Mouse (Mus musculus) brain, adult 2 months (tissue): ENCODE measurements around the gene Sec16b.
A peak's percentile ranks its signal among the peaks of the same experiment; 100 is the strongest.

Source experiments
- DNase-seq: peaks from one replicate; pipeline ENCODE4 v3.0.0; 2011; ENCODE audit warnings: low read depth, low spot score

The Sec16b gene

GRCm38 (mm10) chr1:157506522-157506921 lies at the start of gene Sec16b:
Gene Sec16b (plus strand): TSS chr1:157506728.
- peak; percentile 65 for DNase-seq

DNA sequence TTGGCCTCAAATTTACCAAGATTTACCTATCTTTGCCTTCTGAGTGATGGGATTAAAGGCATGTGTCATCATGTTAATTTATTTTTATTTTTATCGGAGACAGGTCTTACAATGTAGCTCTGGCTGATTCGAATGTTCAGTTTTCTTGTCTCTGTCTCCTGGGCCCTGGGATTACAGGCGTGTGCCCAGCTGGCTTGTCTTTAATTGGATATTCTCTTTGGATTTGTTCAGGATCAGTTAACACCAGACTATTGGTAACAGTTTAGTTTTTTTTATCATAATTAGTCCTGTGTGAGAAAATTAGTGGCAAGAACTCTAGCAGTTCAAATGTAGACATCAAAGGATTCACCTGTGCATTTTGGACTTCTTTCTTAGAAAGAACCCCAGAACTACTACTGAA lies 48.7 kb upstream of the Sec16b start:
- DNase-seq = no peak

DNA sequence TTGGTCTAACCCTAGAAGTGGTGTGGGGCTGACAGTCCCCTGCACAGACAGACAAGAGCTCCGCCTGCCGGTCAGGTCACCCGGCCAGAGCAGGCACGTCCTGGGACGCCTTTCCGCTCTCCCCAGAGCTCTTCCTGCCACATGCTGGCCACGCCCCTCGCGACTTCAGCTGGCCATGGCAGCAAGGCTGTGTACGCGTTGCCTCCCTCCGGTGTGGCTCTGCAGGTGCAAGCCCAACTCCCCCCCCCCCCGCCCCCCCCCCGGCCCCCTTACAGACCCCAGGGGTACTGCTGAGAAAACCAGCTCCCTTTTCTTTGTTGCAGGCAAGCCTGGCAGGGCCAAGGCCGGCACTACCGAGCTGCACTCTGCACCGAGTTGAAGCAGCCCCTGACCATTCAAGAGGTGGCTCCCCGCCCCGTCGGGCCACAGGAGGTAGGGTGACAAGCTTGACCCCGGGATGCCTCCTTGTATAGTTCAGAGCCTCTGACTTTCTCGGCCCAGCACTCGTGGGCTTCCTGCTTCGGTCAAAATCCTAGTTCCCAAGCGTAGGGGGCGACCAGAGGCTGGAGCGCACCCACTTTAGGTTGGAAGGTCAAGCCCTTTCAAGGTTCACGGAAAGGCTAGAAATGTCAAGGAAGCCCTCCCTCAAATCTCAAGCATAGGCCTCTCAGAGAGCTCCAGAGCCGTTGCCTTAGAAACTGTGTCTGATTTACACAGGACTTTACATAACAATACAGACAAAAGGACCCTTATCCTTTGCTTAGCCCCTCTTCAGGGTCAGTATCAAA lies 47.9 kb upstream of the Sec16b start, which contains the start of gene Cryzl2:
Gene Cryzl2 (plus strand): TSS at position 157 of the 788 bp plus-strand sequence.
- DNase-seq = peak; percentile 69

DNA sequence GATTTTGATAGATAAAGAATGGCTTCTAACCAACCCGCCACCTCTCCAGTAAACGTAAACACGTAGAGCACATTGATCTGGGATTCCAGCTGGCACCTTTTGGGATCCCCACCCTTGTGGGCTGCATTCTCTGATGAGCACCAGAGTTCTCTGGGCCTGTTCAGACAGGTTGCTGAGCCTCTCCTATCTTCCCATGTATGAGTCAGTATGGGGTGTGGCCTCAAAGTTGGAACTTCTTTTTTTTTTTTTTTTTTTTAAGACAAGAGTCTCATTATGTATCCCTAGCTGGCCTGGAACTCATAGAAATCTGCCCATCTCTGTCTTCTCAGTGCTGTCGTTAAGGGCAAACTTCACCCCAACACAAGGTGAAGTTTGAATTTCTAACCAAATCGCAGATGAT lies 46.6 kb upstream of the Sec16b start:
- DNase-seq = no peak

DNA sequence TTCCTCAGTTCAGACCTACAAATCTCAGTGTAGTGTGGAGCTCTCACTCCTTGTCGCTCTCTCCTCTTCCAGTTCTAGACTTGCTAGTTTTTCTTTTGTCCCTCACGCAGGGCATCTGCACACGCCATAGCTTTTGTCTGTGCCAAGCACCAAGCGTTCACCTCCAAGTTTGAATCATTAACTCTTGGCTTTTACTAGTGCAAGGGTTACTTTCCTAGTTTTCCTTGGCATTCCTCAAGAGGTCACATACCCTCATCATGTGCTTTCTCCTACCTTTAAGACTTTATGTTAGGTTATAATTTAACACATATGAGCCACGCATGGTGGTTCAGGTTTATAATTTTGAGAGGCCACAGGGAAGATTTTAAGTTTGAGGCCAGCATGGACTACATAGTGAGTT lies 45.3 kb upstream of the Sec16b start:
- no peak for DNase-seq

DNA sequence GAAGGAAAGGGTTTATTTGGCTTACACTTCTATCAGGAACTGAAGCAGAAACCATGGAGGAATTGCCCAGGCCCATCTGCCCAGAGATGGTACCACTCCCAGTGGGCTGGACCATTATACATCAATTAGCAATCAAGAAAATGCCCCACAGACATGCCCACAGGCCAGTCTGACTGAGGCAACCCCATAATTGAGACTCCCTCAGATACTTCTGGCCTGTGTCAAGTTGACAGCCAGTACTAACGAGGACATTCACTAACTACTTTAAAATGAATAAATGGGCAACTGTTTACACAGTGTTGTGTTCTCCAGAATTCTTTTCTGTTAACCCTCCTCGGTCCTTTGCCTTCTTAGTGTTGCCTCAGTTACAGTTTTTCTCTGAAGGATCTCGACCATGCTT lies 44.2 kb upstream of the Sec16b start:
- no peak for DNase-seq

GRCm38 (mm10) chr1:157465194-157465593 lies 41.3 kb upstream of the Sec16b start:
- DNase-seq = no peak

GRCm38 (mm10) chr1:157467866-157468265 lies 38.7 kb upstream of the Sec16b start:
- peak; percentile 80 for DNase-seq

DNA sequence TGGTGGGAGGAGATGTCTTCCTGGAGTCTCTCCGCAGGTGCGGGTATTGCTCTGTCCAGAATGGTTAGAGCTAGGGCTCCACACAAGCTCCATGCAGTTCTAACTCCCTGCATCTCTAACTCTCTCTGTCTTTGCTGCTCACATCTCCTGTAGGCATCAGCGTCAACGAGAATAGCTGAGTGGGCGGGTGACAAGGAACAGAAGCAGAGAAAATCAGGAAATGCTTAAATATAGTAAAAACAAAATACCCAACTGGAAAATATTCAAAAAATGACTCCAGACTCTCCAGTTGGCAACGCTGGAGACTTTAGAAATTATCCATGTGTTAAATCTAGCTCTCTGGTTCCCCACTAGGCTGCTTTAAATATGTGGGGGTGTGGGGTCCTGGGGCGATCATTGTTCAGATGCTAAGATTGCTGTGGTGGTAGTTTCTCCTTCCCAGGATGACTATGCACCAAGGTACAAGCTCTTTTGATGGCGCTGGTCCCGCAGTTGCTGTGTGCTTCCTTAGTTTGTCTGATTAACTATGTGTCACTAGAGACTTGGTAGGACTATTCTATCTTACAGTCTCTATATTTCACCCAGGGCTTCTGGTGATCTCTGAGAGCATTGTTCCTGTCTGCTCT lies 35.7 kb upstream of the Sec16b start:
- DNase-seq = peak; percentile 91

DNA sequence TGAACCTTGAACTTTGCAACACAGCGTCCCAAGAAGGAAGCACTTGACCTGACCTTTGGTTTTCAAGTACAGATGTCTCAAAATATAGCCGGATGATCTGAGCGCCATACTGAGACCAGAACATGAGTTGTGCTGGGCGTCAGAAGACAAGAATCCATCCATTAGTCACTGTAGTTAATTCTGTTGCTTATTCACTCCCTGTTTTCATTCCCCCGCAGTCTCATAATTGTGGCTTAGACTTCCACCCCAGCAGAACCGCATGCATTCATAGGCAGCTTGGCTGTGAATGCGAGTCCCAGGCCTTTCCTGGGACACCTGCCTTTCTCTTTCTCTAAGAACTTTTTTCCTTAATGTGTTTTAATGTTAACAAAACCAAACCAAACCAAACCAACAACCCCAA lies 33.8 kb upstream of the Sec16b start:
- peak; percentile 71 for DNase-seq

DNA sequence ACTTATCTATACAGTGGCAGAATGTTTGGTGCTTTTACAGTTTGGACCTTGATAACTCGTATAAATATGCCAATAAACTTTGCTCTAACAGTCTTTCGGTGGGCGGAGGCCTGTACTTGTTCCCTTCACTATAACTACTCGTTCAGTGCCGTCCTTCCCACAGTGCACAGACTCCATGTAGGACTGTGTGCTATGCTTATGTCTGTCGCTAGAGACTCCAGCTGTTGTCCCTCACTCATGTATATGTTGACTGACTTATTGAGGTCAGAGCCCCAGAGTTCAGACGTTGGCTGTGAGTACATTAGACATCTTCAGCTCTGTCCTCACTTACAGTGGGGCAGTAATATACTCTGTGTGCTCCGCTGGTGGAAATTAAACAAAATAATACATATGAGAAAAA lies 31.7 kb upstream of the Sec16b start:
- DNase-seq = no peak

GRCm38 (mm10) chr1:157476231-157476630 lies 30.3 kb upstream of the Sec16b start:
- DNase-seq = peak; percentile 75

DNA sequence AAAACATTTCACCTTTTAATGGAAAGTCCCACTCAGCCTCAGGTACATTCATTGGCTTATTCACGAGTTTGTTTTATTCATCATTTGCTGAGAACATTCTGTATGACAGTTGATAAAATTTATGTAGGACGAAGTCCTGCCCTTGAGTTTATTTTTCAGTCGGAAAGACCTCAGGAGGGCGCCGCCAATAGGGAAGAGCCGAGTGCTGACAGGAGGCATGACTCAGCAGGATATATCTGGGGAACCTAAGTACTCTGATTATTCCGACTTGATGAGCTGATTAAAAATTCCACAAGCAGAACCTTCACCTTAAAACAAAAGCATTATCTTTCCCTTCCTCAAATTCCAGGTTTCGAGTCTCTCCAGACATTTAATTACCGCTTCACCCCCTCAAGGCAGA lies 26.4 kb upstream of the Sec16b start:
- peak; percentile 82 for DNase-seq

- DNase-seq = peak; percentile 76
Measured at GRCm38 (mm10) chr1:157480901-157481300, 25.6 kb upstream of the Sec16b start.

DNA sequence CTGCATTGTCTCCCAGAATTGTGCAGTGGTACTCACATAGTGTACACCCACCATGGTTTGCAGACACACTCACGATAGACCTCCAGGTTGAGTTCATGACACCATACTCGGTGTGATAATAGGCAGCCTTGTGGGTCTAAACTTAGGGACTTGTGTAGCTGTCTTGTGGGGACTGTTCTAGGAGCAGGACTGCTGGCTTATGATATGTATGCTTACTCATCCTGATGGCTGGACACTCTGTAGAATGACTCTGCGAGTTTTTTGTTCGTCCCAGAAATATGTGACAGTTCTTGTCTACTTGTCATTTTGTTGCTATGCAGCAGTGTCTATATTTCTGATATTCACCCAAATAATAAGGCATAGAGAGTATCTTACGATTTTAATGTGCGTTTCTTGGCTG lies 24.9 kb upstream of the Sec16b start:
- DNase-seq = no peak

DNA sequence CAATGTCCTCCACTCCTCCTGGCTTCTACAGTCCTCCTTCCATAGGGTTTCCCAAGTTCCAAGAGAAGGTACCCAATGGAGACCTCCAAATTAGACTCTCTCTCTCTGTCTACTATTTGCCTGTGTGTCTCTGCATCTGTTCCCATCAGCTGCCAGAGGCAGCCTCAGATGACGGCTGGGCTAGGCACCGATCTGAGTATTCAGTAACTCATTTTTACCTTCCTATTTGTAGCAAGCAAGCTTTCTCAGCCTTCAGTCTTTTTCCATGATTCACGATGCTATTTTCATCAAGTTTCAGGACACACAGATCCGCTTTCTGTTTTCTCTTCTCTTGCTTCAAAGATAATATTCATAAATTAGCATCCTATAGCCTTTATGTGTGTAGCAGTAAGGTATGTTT lies 22.4 kb upstream of the Sec16b start:
- DNase-seq = peak; percentile 79

DNA sequence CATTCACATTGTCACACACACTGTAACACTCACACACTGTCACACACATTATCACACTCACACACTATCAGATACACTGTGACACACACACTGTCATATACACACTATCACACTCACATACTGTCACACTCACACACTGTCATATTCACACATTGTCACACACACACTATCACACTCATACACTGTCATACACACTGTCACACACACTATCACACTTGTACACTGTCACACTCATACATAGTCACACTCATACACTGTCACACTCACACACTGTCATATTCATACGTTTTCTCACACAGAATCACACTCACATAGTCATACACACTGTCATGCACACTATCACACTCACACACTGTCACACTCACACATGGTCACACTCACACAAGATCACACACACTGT lies 5.9 kb upstream of the Sec16b start:
- DNase-seq = no peak

DNA sequence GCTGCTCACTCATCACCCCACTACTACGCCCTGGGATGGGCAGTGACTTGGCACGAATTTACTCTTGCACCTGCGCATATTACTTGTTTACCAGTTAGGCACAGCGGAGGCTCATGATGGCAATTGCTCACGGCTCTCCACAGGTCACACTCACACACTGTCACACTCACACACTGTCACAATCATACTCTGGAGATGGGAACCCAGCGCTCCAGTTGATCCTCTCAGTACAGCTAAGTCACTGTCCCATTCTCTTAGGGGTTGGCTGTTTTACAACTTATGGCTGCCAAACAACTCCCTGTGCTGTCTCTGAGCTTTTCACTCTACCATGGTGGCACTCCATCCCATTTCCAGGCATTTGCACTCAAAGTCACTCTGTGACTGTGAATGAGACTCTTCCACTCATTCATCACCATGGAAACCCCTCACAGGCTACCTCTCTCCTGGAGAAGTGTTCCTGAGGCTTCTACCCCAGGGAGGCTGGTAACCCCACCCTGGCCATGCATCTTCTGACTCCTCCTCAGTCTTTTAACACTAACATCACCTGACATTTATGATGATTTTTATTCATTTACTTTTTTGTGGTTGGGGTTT lies 5.1 kb upstream of the Sec16b start:
- no peak for DNase-seq

GRCm38 (mm10) chr1:157503071-157503470 lies 3.5 kb upstream of the Sec16b start:
- DNase-seq = no peak

- DNase-seq = peak; percentile 62
Measured at GRCm38 (mm10) chr1:157506995-157507595, 567 bp downstream of the Sec16b start.

DNA sequence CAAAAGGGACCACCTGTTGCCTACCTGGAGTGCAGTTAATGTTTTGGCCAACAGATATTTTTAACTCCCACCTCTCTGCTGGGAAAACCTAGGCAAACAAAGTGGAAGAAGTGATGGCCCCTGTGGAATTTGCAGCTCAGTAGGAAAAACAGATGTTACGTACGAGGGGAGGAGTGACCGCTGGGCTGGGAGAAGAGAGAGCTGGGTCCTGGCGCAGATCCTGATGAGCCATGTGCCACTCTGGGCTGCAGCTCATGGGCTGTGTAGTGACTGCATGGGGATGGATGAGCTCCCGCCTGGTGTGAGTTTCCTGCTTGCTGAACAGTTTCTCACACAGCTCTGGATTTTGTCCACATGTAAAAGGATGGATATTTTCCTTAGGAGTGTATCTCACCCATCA lies 1.3 kb downstream of the Sec16b start:
- DNase-seq = no peak

GRCm38 (mm10) chr1:157512690-157513448 lies 6.3 kb downstream of the Sec16b start:
- peak; percentile 80 for DNase-seq
